Mouse (Mus musculus) T-cell, adult 2 months (primary cell): ENCODE results near the gene Pglyrp3.
"Not testable (repeated sequence)": the region's sequence is repeated elsewhere in the genome, so short reads cannot be mapped to it uniquely, and the experiment has no call there.

Experiments
- DNase-seq: peaks from one replicate; pipeline ENCODE4 v3.0.0; 2022; ENCODE audit warnings: low spot score

Gene Pglyrp3

GRCm38 (mm10) chr3:92014283-92014682, at the start of gene Pglyrp3:
Gene Pglyrp3, plus strand, starts transcription at chr3:92014583.
- no peak for DNase-seq

GRCm38 (mm10) chr3:92011001-92011400, 3.4 kb upstream of the Pglyrp3 start:
- DNase-seq: no peak

GRCm38 (mm10) chr3:92024541-92024940, 10.2 kb downstream of the Pglyrp3 start:
- not testable (repeated sequence) for DNase-seq

DNA sequence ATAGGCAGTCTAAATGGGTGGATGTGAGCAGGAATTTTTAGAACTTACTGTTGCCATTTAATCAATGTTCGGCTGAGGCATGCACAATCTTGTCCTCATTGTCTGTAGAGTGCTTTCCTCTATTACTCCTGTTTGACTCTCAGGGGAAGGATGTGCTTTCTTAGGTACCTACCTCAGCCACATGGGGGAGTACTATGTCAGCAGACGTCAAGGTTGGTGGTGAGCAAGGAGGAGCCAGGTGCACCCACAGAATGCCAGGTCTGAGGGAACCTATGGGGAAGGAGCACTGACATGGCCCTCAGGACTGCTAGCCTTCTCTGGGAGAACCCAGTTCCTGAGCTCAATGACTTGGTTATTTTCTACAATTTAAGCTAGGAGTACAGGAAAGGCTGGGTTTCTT, 18.8 kb downstream of the Pglyrp3 start:
- no peak for DNase-seq

DNA sequence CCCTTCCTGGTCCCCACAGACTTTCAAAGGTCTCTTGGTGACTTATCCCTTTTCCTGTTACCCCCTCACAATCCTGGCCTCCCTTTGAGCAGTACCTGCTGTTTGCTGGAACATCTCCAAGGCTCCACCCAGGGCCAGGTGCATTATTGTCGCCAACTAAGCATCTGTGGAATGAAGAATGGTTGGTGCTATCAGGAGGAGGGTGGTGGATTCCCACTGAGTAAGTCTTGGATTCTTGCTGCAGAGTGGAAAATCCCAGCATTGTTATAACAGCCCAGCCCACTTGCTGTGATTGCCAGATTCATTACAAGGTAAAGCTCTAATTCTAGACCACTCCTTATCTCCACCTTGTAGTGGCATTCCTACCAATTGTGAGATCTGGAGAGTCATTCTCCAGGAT, 19.5 kb downstream of the Pglyrp3 start:
- no peak for DNase-seq

GRCm38 (mm10) chr3:92050382-92051054, 36.1 kb downstream of the Pglyrp3 start:
- DNase-seq: no peak

- no peak for DNase-seq
Observed at GRCm38 (mm10) chr3:92080462-92081284, 66.3 kb downstream of the Pglyrp3 start.
